Mouse (Mus musculus): ENCODE results near the gene Hgd. TPM values are rescaled to one million over a fixed set of nuclear protein-coding genes. Genes with fewer than 3 reads are reported as not detected.
A peak's percentile ranks its signal among the peaks of the same experiment; 100 is the strongest.

The Hgd gene
- polyA plus RNA-seq, 1 experiment from 2014 or later = 2.7 TPM

DNA sequence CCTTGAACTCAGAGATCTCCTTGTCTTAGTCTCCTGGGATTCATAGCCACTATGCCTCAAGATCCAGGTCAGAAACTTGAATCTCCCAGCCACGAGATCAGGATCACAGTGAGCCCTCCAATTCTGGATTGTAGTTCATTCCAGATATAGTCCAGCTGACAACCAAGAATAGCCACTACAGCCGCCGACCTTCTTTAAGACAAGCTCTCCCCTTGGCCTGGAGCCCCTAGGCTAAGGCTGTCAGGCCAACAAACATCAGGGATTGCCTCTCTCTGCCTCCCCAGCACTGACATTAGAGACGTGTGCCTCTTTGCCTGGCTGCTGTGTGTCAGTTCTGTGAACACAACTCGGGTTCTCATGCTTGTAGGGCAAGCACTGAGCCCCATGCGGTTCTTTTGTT, 39.2 kb upstream of the Hgd start:
- TF ChIP-seq CTCF (IDR thresholded peaks at IDR 0.05; ENCODE audit: low read depth) = no peak
- no peaks in the 10 kb centered on the region for H3K4me1 ChIP-seq (replicated peaks; ENCODE audit: control insufficient read depth, insufficient read depth, low read length)
- no peaks in the 10 kb centered on the region for H3K9me3 ChIP-seq (ENCODE audit: control insufficient read depth)
- peak overlapping the region; percentile 86; the same call in 1 of the 2 replicates for H3K27ac ChIP-seq (ENCODE audit: low read depth, low read length)
- ATAC-seq = no peak
- peak overlapping the region; percentile 53; the same call in 1 of the 2 replicates for H3K4me3 ChIP-seq (ENCODE audit: low read depth, low read length)
- H3K4me2 ChIP-seq (replicated peaks; ENCODE audit: low read depth) = peak overlapping the region; percentile 83
- 85% methylated on average over 6 of the region's 6 CpGs for WGBS
- H3K9ac ChIP-seq (ENCODE audit: low read depth, low read length) = peak overlapping the region; percentile 75; the same call in 1 of the 2 replicates
- no peaks in the 10 kb centered on the region for H3K27me3 ChIP-seq (replicated peaks; ENCODE audit: control insufficient read depth, insufficient read depth, low read length)
- peaks cover 12% of the 10 kb centered on the region for H3K36me3 ChIP-seq (ENCODE audit: control insufficient read depth, insufficient read depth)

GRCm38 (mm10) chr16:37546312-37546711, 33.6 kb upstream of the Hgd start:
- no peak for TF ChIP-seq CTCF (IDR thresholded peaks at IDR 0.05; ENCODE audit: low read depth)
- 69% methylated on average over 5 of the region's 5 CpGs for WGBS
- no peaks in the 10 kb centered on the region for H3K4me1 ChIP-seq (replicated peaks; ENCODE audit: control insufficient read depth, insufficient read depth, low read length)
- H3K9ac ChIP-seq (ENCODE audit: low read depth, low read length) = no peak overlapping the region
- peaks cover 9% of the 10 kb centered on the region for H3K36me3 ChIP-seq (ENCODE audit: control insufficient read depth, insufficient read depth)
- no peaks in the 10 kb centered on the region for H3K9me3 ChIP-seq (ENCODE audit: control insufficient read depth)
- H3K4me3 ChIP-seq (ENCODE audit: low read depth, low read length) = no peak overlapping the region
- H3K27ac ChIP-seq (ENCODE audit: low read depth, low read length) = no peak overlapping the region
- no peak for ATAC-seq
- no peaks in the 10 kb centered on the region for H3K27me3 ChIP-seq (replicated peaks; ENCODE audit: control insufficient read depth, insufficient read depth, low read length)
- no peak overlapping the region for H3K4me2 ChIP-seq (replicated peaks; ENCODE audit: low read depth)

DNA sequence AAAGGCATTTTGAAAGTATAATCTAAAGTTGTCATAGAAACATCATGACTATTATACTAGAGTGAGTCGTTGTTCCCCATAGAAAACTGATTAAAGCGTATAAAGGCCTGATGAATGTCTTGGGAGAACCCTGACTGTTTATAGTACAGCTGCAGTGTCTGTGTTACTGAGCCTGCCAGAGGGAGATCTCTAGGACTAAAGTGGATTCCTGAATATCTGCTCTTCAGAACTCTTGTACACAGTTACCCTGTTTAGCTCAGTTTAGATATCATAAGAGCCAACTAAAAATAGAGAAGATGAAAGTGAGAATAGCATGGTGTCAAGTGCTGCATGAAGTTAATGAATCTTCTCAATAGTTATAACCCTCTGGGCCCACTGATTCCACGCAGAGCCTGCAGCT, 29.7 kb upstream of the Hgd start:
- no peaks in the 10 kb centered on the region for H3K4me1 ChIP-seq (replicated peaks; ENCODE audit: control insufficient read depth, insufficient read depth, low read length)
- no peak overlapping the region for H3K4me3 ChIP-seq (ENCODE audit: low read depth, low read length)
- no peak overlapping the region for H3K4me2 ChIP-seq (replicated peaks; ENCODE audit: low read depth)
- H3K27me3 ChIP-seq (replicated peaks; ENCODE audit: control insufficient read depth, insufficient read depth, low read length) = no peaks in the 10 kb centered on the region
- H3K9me3 ChIP-seq (ENCODE audit: control insufficient read depth) = no peaks in the 10 kb centered on the region
- TF ChIP-seq CTCF (IDR thresholded peaks at IDR 0.05; ENCODE audit: low read depth) = no peak
- H3K36me3 ChIP-seq (ENCODE audit: control insufficient read depth, insufficient read depth) = no peaks in the 10 kb centered on the region
- H3K27ac ChIP-seq (ENCODE audit: low read depth, low read length) = no peak overlapping the region
- H3K9ac ChIP-seq (ENCODE audit: low read depth, low read length) = no peak overlapping the region
- ATAC-seq = no peak
- WGBS = 71% methylated on average over 3 of the region's 3 CpGs

- ATAC-seq = no peak
- Histone ChIP-seq H3K27me3 (replicated peaks; ENCODE audit: control insufficient read depth, insufficient read depth, low read length) (no peaks in the 10 kb centered on the region), H3K4me3 (ENCODE audit: low read depth, low read length) (no peak overlapping the region), H3K9ac (ENCODE audit: low read depth, low read length) (no peak overlapping the region), H3K27ac (ENCODE audit: low read depth, low read length) (no peak overlapping the region), H3K4me2 (replicated peaks; ENCODE audit: low read depth) (no peak overlapping the region), H3K36me3 (ENCODE audit: control insufficient read depth, insufficient read depth) (no peaks in the 10 kb centered on the region), H3K9me3 (ENCODE audit: control insufficient read depth) (no peaks in the 10 kb centered on the region), H3K4me1 (replicated peaks; ENCODE audit: control insufficient read depth, insufficient read depth, low read length) (no peaks in the 10 kb centered on the region)
- 78% methylated on average over 2 of the region's 2 CpGs for WGBS
- TF ChIP-seq CTCF (IDR thresholded peaks at IDR 0.05; ENCODE audit: low read depth) = no peak
Measured at GRCm38 (mm10) chr16:37550981-37551380, 29.0 kb upstream of the Hgd start.

GRCm38 (mm10) chr16:37552824-37553223, 27.1 kb upstream of the Hgd start:
- no peak overlapping the region for H3K27ac ChIP-seq (ENCODE audit: low read depth, low read length)
- H3K9me3 ChIP-seq (ENCODE audit: control insufficient read depth) = no peaks in the 10 kb centered on the region
- 91% methylated on average over 3 of the region's 3 CpGs for WGBS
- no peak overlapping the region for H3K4me3 ChIP-seq (ENCODE audit: low read depth, low read length)
- no peak for TF ChIP-seq CTCF (IDR thresholded peaks at IDR 0.05; ENCODE audit: low read depth)
- H3K4me2 ChIP-seq (replicated peaks; ENCODE audit: low read depth) = no peak overlapping the region
- ATAC-seq = no peak
- H3K4me1 ChIP-seq (replicated peaks; ENCODE audit: control insufficient read depth, insufficient read depth, low read length) = no peaks in the 10 kb centered on the region
- no peak overlapping the region for H3K9ac ChIP-seq (ENCODE audit: low read depth, low read length)
- no peaks in the 10 kb centered on the region for H3K27me3 ChIP-seq (replicated peaks; ENCODE audit: control insufficient read depth, insufficient read depth, low read length)
- H3K36me3 ChIP-seq (ENCODE audit: control insufficient read depth, insufficient read depth) = peaks cover 9% of the 10 kb centered on the region; the same call in 1 of the 2 replicates

DNA sequence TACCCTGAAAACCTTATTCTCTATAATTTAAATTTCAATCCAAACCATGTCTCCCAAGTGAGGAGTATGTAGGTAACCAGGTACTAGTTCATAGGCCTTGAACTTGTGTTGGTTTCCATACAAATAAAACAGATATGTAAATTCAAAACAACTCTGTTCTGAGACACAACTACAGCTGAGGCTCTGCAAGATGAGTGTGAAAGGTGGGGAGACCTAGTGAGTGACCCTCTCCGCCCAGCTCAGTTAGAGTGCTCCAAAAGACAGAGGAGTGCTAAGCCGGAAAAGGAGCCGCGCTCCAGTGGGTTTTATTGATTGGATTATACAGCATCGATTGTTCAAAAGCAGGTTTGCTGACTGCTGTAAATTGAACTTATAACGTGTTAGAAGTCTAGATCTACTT, 17.5 kb upstream of the Hgd start:
- 82% methylated on average over 6 of the region's 6 CpGs for WGBS
- no peak overlapping the region for H3K9ac ChIP-seq (ENCODE audit: low read depth, low read length)
- no peaks in the 10 kb centered on the region for H3K4me1 ChIP-seq (replicated peaks; ENCODE audit: control insufficient read depth, insufficient read depth, low read length)
- H3K9me3 ChIP-seq (ENCODE audit: control insufficient read depth) = no peaks in the 10 kb centered on the region
- no peak overlapping the region for H3K27ac ChIP-seq (ENCODE audit: low read depth, low read length)
- TF ChIP-seq CTCF (IDR thresholded peaks at IDR 0.05; ENCODE audit: low read depth) = no peak
- ATAC-seq = no peak
- H3K36me3 ChIP-seq (ENCODE audit: control insufficient read depth, insufficient read depth) = peaks cover 11% of the 10 kb centered on the region
- no peak overlapping the region for H3K4me3 ChIP-seq (ENCODE audit: low read depth, low read length)
- no peak overlapping the region for H3K4me2 ChIP-seq (replicated peaks; ENCODE audit: low read depth)
- no peaks in the 10 kb centered on the region for H3K27me3 ChIP-seq (replicated peaks; ENCODE audit: control insufficient read depth, insufficient read depth, low read length)

GRCm38 (mm10) chr16:37562961-37563360, 17.0 kb upstream of the Hgd start:
- 96% methylated on average over 5 of the region's 5 CpGs for WGBS
- Histone ChIP-seq H3K36me3 (ENCODE audit: control insufficient read depth, insufficient read depth) (peaks cover 11% of the 10 kb centered on the region), H3K9me3 (ENCODE audit: control insufficient read depth) (no peaks in the 10 kb centered on the region), H3K4me3 (ENCODE audit: low read depth, low read length) (no peak overlapping the region), H3K4me2 (replicated peaks; ENCODE audit: low read depth) (no peak overlapping the region), H3K27ac (ENCODE audit: low read depth, low read length) (no peak overlapping the region), H3K4me1 (replicated peaks; ENCODE audit: control insufficient read depth, insufficient read depth, low read length) (no peaks in the 10 kb centered on the region), H3K27me3 (replicated peaks; ENCODE audit: control insufficient read depth, insufficient read depth, low read length) (no peaks in the 10 kb centered on the region), H3K9ac (ENCODE audit: low read depth, low read length) (no peak overlapping the region)
- ATAC-seq = no peak
- no peak for TF ChIP-seq CTCF (IDR thresholded peaks at IDR 0.05; ENCODE audit: low read depth)
